Mouse (Mus musculus) liver, adult 2 months (tissue): Measurements from ENCODE around the gene Dusp1.

Experiments
- CTCF ChIP-seq: fragments of 200-500 bp; IDR thresholded peaks from 2 replicates; pipeline ENCODE4 v1.5.1; 2011; ENCODE audit warnings: low read depth, low read length, control low read depth
- POLR2A ChIP-seq: fragments of 200-500 bp; IDR thresholded peaks from 2 replicates; pipeline ENCODE4 v1.6.1; 2011; ENCODE audit warnings: low read length, control low read depth; ENCODE audit not compliant: insufficient read depth; ENCODE audit errors: extremely low read depth

GRCm38 (mm10) chr17:26608877-26609276, 46.9 kb upstream of the Dusp1 start:
- TF ChIP-seq POLR2A (no peak), CTCF (no peak)
